Mouse (Mus musculus): Measurements from ENCODE around the gene Atp1a2. TPM values are rescaled to one million over a fixed set of nuclear protein-coding genes. Genes with fewer than 3 reads are reported as not detected.

Gene Atp1a2
- polyA plus RNA-seq, 2 experiments from 2014 or later = 0.08 to 0.12 TPM

GRCm38 (mm10) chr1:172302851-172303250, 5.0 kb upstream of the Atp1a2 start:
- ATAC-seq = no peak

- no peak for ATAC-seq
Observed at GRCm38 (mm10) chr1:172302311-172302710, 4.4 kb upstream of the Atp1a2 start.

GRCm38 (mm10) chr1:172301180-172301579, 3.3 kb upstream of the Atp1a2 start:
- no peak for ATAC-seq

- no peak for ATAC-seq
Observed at GRCm38 (mm10) chr1:172300247-172300646, 2.4 kb upstream of the Atp1a2 start.

GRCm38 (mm10) chr1:172299528-172299927, 1.7 kb upstream of the Atp1a2 start:
- ATAC-seq = no peak

- ATAC-seq = no peak
Observed at GRCm38 (mm10) chr1:172296816-172297510, 901 bp downstream of the Atp1a2 start.

GRCm38 (mm10) chr1:172295751-172296197, 2.1 kb downstream of the Atp1a2 start:
- ATAC-seq = no peak

- ATAC-seq = no peak
Observed at GRCm38 (mm10) chr1:172293449-172293848, 4.4 kb downstream of the Atp1a2 start.

GRCm38 (mm10) chr1:172292880-172293279, 5.0 kb downstream of the Atp1a2 start:
- ATAC-seq = no peak

- no peak for ATAC-seq
Observed at GRCm38 (mm10) chr1:172289617-172289946, 8.3 kb downstream of the Atp1a2 start.

- peak; percentile 23 for ATAC-seq
Observed at GRCm38 (mm10) chr1:172288900-172289616, 8.8 kb downstream of the Atp1a2 start.

GRCm38 (mm10) chr1:172286740-172287139, 11.1 kb downstream of the Atp1a2 start:
- ATAC-seq = peak; percentile 36

- ATAC-seq = no peak
Observed at GRCm38 (mm10) chr1:172284221-172284620, 13.6 kb downstream of the Atp1a2 start.

- ATAC-seq = no peak
Observed at GRCm38 (mm10) chr1:172283073-172283472, 14.8 kb downstream of the Atp1a2 start.

GRCm38 (mm10) chr1:172281522-172282254, 16.2 kb downstream of the Atp1a2 start:
- no peak for ATAC-seq

- ATAC-seq = no peak
Observed at GRCm38 (mm10) chr1:172279768-172280509, 17.9 kb downstream of the Atp1a2 start.

- no peak for ATAC-seq
Observed at GRCm38 (mm10) chr1:172278328-172278727, 19.5 kb downstream of the Atp1a2 start.

GRCm38 (mm10) chr1:172277172-172277571, 20.7 kb downstream of the Atp1a2 start:
- ATAC-seq = peak; percentile 92

- ATAC-seq = no peak
Observed at GRCm38 (mm10) chr1:172274547-172274946, 23.3 kb downstream of the Atp1a2 start.

GRCm38 (mm10) chr1:172274116-172274515, 23.7 kb downstream of the Atp1a2 start:
- ATAC-seq = no peak

GRCm38 (mm10) chr1:172273386-172273785, 24.5 kb downstream of the Atp1a2 start:
- no peak for ATAC-seq

- ATAC-seq = no peak
Observed at GRCm38 (mm10) chr1:172271765-172272164, 26.1 kb downstream of the Atp1a2 start.

GRCm38 (mm10) chr1:172271208-172271607, 26.7 kb downstream of the Atp1a2 start:
- ATAC-seq = no peak
